Mouse (Mus musculus): Measurements from ENCODE around the gene Dimt1. TPM values are rescaled to one million over a fixed set of nuclear protein-coding genes. Genes with fewer than 3 reads are reported as not detected.

The Dimt1 gene
- 25.8 TPM for polyA plus RNA-seq (2017; shearing (Covaris generic))

GRCm38 (mm10) chr13:106946594-106947540 lies at the start of gene Dimt1:
Gene Dimt1, plus strand, starts transcription at chr13:106947127.

GRCm38 (mm10) chr13:106936256-106937137 lies 10.4 kb upstream of the Dimt1 start, which contains the start of gene Ipo11:
Gene Ipo11, minus strand, starts transcription at chr13:106936958.

Other genes starting within 250 kb of the Dimt1 start
- gene Ipo11, start 10.2 kb upstream of the Dimt1 start, polyA plus RNA-seq (2017; shearing (Covaris generic)), result 21.6 TPM
- gene Kif2a, start 75.0 kb downstream of the Dimt1 start, polyA plus RNA-seq (2017; shearing (Covaris generic)), result 9.4 TPM

Measured in effector memory CD4-positive, alpha-beta T cell, adult 5 months (primary cell).